Mouse (Mus musculus) thymus, postnatal 4 days (tissue): ENCODE measurements around the gene Scly.

Source experiments
- DNase-seq: peaks from one replicate; pipeline ENCODE4 v3.0.0; 2021

Gene Scly

DNA sequence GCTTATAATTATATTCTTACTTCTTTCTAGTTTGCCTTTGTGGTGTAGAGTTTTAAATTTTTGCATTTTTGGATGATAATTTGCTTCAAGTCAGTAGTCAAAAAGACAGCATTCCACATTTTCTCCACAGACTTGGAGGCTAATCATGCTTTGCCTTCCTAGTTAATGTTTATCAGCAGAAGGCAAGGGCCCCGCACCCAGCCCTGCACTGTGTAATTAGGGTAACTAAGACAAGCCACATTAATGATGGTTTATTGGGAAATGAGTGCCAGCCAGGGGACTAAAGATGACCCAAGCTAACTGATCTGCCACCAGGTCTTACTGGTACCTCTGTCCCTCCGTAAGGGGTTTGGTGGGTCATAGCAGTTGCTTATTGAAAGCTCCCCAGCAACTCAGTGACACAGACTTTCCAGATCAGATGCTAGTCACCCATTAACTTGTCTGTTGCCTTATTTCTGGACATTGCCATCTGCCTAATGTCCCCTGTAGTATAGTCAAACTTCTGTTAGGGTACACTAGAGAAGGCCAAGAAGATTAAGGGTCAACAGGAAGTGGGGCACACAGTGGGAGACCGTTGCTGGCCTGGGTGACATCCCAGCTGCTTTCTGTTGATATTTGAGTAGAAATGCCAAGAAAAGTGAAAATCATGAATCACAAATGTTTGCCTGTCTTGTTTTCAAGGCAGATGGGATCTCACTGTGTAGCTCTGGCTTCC lies 3.2 kb downstream of the Scly start:
- DNase-seq: no peak

DNA sequence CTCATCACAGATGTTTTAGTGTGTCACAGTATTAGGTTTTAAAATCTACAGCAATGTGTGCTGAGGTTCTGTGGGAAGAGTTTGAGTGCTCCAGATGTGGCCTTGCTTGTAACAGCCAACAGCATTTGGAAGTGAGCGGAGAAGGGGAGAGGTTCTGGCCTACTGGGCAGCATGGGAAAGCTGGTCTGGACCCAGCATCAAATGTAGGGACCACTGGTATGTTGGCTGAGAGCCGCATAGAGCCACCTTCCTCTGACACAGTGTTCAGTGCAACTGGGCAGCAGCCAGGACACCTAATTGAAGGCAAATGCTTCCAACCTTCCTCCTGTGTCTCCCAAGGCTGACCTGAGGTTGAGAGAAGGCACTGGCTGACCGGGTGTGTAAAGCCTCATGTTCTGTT lies 3.9 kb downstream of the Scly start:
- DNase-seq: no peak

DNA sequence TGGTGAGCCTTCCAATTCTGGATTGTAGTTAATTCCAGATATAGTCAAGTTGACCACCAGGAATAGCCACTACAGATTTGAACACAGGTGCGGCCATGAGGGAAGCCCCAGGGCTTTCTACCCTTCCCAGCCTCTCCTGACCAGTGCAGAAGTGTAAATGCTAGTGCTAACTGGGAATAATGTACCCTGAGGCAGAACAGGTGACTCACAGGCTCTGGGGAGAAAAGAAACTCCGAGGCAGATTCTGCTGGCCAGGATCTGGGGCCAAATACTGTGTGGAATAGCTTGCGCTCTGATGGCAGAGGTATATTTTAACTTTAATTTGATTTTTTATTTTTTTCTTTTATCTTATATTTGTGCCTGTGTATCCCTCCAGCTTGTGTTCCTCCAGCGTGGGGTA lies 6.5 kb downstream of the Scly start:
- DNase-seq: no peak

DNA sequence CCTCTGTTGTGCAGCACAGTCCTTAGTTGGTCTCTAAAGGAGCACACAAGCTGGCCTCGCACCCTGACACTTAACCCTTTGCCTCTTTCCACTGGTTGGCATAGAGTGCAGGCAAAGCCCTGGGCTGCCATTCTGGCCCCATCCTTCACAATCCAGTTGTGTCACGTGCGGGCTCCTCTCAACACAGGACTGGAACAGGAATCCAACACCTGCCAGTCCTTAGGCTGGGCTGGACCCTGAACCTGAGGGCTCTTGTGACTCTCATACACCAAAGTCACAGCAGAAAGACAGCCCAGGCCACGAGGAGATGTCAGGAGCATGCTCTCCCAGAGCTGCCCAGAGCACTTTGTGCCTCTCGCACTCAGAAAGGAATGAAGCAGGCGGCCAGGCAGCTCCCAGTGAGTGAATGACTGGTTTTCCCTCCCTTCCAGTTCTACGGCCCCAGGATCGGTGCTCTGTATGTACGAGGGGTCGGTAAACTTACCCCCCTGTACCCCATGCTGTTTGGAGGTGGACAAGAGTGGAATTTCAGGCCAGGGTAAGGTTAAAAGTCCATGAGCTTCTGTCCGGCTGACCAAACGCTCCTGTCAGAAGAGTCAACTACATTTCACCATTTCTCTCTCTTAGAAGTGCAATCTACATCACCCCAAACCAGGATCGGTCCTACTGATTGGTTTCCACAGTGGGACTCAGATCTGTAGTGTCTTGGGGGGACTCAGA lies 11.4 kb downstream of the Scly start:
- DNase-seq: no peak

DNA sequence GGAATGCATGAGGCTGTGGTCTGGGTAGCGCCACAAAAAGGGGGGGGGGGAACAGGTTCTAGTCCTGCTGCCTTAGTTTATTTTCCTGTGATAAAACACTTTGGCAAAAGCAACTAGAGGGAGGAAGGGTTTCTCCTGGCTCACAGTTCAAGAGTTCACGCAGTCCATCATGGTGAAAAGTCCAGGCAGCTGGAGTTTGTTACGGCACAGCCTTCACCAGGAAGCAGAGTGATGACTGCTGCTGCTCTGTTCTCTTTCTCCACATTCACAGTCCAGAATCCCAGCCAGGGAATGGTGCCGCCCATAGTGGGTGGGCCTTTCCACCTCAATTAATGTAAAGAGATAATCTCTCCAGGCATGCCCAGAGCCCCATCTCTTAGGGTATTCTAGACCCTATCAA lies 14.1 kb downstream of the Scly start:
- DNase-seq: no peak

DNA sequence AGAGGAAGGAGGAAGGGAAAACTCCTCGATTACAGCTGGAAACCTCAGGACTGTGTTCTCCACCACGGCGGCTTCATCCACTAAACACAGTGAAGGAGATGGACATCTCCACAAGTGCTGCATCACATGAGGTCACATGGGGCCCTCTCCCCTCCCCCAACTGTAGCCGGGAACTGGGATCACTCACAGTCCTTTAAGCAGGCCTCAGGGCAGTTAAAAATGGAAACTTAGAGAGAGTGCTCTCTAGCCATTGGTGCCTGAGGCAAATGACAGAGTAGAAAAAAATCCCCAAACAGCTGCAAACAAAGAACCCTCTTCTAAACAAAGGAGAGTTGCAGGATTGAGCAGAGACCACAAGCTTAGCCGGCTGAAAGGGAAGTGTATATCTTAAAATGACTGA lies 15.1 kb downstream of the Scly start:
- no peak for DNase-seq

DNA sequence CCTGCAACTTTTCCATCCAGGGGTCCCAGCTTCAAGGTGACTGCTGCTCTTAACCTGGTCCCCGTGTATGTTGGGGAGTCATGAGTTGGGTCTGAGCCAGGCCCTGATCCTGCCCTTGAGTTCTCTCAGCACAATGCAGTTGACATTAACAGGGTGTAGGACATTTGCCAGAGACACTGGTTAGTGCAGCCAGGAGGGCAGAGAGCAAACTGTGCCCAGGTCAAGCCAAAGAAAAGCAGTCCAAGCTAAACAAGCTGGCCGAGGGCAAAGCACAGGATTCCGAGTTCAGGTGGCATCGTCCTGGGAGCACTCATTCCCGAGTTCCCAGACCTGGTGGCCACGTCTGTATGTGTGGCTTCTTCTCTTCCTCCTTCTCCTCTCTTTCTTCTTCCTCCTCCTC lies 19.5 kb downstream of the Scly start:
- no peak for DNase-seq

DNA sequence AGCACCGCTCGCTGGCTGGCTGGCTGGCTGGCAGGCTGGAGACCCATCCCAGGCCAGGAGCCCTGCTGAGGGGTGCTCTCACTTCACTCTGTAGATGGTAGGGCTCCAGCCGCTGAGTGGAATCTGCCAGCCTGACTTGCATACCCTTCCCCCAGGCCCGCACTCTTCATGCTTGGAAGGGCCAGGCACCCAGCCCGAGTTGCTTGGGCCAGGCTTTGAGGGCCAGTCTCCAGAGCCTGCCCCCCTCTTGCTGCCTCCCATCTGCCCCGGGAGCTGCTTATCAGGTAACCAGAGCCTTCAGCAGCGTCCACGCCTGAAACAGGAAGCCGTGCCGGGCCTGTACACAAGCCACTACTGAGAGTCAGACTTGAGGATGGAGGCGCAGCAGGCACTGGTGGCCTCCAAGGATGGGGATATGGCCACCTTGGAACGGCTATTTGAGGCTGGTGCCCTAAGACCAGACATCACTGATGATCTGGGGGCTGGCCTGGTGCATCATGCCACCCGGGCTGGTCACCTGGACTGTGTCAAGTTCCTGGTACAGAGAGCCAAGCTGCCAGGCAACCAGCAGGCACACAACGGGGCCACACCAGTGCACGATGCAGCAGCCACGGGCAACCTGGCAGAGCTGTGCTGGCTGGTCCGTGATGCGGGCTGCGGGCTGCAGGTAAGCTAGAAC lies 23.8 kb downstream of the Scly start, which contains the start of gene Espnl:
Espnl (plus strand) TSS at position 316 of the 679 bp plus-strand sequence.
- peak; percentile 23 for DNase-seq

DNA sequence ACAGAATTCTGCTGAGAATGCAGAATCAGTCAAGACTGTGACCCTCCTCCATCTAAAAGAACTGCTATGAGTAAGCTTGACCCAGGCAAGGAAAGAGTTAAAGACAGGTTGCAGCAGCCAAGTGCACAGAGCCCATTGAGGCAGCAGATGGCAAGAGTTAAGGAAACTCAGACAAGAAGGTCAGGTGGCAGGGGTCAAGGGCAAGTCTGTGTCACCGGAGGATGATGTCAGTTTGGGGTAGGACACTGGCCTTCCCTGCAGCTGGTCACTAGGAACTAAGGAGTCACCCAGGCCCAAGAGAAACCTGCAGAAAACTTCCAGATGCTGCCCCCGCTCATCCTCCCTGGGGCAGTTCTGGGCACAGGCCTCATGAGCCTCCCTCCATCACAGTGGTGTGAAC lies 26.5 kb downstream of the Scly start:
- no peak for DNase-seq

DNA sequence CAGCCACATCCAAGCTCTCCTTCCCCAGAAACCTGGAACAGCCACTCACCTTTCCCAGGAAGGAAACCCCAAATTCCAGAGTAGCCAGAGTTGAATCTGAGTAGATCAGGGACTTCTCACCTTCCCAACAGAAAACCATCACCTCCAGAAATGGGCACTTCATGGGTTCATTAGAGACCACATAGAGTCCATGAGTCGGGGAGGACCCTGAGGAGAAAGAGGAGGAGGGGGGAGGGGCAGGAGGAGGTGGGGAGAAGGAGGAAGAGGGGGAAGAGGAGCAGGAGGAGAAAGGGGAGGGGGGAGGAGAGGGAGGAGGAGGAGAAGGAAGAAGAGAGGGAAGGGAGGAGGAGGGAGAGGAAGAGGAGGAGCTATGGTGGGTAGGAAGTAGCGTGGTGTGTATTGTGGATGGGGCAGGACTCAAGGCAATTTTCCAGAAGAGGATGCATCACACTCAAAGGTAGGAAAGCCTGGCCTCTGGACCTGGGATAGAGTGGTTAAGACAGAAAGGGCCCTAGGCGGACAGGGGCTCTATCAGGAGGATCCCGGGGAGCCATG lies 27.4 kb downstream of the Scly start:
- DNase-seq: no peak

DNA sequence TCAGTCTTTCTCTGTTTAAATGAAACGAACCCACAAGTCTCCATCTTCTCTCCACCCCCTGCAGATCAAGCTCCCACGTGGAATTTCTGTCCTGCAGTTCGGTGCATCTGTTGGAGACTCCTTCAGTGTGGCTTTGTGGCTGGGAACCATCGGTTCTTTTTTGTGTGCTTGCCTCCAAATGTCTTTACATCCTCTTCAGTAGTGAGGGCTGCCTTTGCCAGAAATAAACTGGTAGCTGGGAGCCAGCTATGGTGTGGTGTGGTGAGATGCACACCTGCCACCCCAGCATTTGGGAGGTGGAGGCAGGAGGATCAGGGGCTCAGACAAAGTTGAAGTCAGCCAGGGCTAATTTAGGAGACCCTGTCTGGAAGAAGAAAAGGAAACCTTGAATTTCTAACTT lies 34.0 kb downstream of the Scly start:
- DNase-seq: peak; percentile 26

DNA sequence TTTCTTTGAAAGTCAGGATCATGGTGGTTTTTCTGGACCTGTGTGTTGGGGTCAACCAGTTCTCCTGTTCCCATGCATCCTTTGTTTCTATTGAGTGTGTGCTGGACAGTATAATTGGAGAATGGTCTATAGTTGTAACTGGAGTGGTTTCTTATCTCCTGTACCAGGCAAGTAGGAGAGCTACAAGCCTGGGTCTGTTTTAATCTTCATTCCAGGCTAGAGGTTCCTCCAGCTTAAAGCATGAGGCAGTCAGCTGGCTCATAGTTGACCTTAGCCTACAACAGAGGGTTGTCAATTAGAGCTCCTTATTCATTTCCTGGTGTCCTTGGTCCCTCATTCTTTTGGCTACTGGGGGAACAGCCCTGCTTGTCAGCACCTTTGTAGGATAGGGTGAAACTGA lies 35.4 kb downstream of the Scly start:
- DNase-seq: no peak

DNA sequence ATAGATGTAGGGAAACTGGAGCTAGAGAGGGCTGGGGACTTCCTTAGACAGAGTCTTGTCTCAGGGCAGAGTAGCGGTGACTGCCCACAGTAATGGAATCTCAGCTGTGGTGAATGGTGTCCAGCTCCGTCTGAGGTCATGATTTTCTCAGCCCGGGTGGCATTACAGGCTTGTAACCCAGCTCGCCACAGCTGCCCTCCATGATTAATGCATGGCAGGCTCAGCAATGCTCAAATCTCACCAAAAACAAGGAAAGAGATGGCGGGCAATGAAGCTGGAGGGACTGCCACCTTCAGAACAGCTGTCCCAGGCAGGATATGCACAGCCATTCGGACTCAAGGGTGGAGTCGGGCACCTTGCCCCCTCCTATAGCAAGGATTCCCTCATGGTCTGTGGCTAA lies 39.2 kb downstream of the Scly start:
- DNase-seq: no peak

DNA sequence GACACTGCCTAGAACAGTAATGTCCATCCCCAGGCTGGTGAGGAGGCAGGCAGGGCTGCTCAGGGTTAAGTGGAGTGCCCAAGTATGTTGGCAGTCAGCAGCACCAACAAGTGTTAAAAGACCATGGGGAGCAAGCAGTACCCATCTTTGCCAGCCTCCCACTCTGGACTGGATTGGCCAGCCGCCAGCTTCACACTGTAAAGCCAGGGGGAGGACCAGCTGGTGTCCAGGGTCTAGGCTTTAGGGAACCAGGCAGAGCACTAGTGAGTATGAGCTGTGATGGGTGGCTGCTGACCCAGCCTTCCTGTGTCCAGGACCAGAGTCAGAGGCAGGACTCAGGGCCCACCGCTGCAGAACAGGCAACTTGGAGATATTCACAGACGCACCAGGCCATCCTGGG lies 45.9 kb downstream of the Scly start:
- DNase-seq: no peak

DNA sequence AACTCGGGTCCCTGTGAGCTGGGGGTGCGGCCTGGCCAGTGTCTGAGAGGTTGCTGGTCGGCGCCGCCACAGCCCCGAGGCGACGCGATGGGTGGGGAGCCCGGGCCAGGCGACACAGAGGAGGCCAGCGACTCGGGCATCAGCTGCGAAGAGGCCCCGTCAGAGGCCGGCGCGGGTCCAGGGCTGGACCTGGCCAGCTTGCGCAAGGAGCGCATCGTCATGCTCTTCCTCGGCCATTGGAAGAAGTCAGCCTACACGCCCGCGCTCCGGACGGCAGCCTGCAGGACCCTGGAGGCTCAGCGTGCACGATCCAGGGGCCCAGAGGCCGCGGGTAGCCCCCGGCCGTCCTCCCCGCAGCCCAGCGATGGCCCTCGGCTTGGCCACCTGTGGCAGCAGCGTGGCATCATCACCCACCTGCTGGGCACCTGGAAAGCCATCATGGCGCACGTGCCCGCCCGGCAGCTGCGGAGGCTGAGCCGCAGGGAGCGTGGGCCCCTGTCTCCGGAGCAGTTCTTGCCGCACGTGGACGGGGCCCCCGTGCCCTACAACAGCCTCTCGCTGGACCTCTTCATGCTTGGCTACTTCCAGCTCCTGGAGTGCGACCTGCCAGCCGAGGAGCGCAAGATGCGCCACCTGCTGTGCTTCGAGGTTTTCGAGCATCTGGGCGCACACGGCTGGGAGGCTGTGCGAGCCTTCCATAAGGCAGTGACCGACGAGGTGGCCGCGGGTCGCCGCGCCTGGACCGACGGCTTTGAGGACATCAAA lies 47.0 kb downstream of the Scly start:
- peak; percentile 48 for DNase-seq

DNA sequence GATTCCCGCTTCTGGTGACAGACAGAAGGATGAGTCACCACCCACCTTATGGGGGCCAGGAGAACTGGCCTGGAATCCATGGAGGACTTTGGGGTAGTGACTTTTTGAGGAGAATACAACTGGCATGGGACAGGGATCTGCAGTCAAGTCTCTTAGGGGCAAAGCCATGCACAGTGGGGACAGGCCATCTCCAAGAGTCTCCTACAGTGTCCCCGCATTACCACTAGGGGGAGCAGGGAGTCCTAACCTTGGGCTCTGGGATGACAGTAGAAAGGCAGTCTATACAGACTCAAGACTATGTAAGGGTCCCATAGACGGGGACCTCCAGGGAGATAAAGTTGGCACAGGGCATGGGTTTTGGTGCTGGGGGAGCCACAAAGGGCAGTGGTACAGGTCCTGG lies 48.8 kb downstream of the Scly start:
- DNase-seq: peak; percentile 74

DNA sequence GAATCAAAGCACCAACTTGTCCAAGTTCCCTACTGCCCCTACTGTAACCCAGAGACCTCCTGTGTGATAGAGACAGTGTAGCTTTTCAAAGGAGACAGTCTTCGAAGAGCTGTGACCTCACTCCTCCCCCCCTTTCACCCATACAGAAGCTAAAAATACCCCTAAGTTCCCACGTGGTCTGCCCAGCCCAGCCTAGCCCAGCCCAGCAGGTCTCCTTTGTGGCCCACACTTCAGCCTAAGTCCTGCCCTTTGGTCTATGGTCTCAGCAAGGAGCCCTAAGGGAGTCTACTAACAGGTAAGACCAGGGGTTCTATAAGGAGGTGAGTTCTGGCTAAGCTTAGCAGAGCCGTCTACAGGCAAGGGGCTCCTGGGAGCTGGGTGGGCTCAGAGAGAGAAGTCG lies 52.7 kb downstream of the Scly start, which contains the start of gene Klhl30:
Klhl30 (plus strand) TSS at position 176 of the 400 bp plus-strand sequence.
- no peak for DNase-seq

DNA sequence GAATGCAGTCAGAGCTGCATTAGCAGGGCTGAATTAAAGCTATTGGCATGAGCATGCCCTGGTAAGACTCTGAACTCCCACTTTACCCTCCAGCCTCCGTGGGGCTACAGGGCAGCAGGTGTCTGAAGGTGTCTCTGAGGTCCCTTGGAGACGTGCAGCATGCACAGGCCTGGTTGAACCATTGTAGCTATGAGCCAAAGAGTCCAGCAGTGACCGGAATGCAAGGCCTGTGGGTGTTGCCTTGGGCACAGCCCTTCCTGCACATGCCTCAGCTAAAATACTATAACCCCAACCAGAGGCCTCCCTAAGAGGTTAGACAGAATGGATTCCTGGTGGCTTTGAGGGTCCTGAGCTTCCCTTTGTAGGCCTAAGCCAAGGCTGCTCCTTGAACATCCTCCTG lies 53.1 kb downstream of the Scly start:
- no peak for DNase-seq

DNA sequence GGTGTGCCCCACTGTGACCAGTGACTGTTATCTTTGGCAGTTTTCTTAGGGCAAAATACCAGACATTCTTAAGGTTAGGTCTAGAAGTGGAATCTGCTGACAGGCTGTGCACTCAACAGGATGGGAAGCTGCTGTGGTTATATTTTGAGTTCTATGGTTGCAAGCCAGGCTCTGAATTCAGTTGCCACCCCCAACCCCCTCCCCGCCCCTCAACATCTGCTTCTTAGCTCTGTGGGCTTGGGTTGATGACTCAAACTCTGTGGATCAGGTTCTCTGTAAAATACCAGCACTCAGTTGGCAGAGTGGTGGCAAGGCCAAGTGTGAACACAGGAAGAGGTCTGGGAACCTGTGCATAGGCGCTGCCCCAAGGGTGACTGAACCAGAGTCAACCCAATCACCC lies 54.1 kb downstream of the Scly start:
- DNase-seq: no peak

DNA sequence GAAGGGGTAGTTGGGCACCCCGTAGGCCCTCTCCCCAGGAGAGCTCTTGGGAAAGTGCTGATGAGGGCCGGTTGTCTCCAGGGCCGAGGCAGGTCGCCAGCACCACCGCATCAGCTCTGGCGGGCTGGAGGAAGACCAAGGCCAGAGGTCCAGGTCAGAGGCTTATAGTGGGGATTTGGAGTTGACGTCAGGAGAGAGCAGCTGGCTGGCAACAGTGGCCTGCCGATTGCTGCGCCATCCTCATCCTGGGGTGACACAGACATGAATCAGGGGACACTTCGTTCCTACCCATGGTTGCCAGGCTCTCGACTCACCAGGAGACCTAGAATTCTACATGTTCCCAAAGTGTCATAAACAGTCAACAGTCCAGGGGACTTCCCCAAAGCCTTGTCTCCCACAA lies 58.0 kb downstream of the Scly start:
- no peak for DNase-seq

DNA sequence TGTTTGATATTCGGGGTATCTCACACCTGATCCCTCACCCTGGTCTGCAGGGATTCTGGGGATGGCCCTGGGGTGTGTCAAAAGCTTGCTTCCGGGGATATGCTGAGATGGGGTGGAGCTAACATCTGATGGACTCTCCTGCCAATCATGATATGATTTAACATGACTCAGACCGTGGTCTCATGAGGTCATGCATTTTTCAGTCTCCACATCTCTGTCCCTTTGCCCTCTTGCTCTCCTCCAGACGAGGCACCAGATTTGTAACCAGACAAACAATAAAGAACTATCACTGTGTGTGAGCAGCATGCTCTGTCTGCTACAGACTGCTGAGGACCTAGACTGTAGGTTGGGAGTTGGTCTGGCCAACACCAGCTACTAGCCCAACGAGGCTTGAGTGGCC lies 64.0 kb downstream of the Scly start:
- no peak for DNase-seq

DNA sequence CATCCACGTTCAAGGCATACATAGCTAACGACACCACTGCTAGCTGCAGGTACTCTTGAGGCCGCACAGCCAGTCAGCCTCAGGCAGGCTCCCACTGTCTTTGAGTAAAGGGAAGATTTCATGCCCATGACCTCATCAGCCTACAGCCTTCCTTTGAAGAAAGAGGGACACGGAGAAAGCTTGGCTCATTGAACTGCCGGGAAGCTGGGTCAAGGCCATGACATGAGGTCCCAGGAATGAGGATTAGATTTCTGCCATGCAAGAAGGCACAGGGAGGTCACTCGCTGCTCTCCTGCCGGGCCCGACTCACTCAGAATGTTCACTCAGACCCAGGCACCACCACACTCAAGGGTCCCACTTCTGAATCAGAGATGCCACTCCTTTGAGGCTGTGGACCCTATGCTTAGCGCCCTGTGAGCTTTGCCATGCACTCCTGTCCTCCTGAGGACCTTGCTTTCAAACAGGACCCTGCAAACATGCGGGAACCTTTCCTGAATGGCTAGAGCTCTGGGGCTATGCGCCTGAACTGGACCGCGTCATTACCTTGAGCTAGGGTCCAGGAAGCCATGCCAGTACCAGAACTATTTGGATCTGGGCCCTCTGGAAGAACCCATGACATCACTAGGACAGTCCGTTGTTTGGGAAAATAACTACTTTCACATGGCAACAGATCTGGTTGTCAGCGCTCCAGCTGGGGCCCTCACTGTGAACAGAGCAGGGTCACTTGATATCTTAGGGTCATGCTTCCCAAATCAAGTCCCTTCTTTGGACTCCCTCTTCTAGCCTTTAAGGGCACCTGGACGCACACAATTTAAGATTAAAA lies 66.9 kb downstream of the Scly start:
- DNase-seq: no peak
